Mouse (Mus musculus) B cell, adult 2 months (primary cell): ENCODE results near the gene Ar.

Source experiments
- DNase-seq, 2 experiments: peaks; one replicate each; pipeline ENCODE4 v3.0.0; 2022

Gene Ar

DNA sequence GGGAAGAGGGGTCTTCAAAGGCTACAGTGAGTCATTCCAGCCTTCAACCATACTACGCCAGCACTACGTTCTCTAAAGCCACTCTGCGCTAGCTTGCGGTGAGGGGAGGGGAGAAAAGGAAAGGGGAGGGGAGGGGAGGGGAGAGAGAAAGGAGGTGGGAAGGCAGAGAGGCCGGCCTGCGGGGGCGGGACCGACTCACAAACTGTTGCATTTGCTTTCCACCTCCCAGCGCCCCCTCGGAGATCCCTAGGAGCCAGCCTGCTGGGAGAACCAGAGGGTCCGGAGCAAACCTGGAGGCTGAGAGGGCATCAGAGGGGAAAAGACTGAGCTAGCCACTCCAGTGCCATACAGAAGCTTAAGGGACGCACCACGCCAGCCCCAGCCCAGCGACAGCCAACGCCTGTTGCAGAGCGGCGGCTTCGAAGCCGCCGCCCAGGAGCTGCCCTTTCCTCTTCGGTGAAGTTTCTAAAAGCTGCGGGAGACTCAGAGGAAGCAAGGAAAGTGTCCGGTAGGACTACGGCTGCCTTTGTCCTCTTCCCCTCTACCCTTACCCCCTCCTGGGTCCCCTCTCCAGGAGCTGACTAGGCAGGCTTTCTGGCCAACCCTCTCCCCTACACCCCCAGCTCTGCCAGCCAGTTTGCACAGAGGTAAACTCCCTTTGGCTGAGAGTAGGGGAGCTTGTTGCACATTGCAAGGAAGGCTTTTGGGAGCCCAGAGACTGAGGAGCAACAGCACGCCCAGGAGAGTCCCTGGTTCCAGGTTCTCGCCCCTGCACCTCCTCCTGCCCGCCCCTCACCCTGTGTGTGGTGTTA lies at the start of gene Ar:
Gene Ar (plus strand): TSS at position 239 of the 812 bp plus-strand sequence.
- no peak for DNase-seq

DNA sequence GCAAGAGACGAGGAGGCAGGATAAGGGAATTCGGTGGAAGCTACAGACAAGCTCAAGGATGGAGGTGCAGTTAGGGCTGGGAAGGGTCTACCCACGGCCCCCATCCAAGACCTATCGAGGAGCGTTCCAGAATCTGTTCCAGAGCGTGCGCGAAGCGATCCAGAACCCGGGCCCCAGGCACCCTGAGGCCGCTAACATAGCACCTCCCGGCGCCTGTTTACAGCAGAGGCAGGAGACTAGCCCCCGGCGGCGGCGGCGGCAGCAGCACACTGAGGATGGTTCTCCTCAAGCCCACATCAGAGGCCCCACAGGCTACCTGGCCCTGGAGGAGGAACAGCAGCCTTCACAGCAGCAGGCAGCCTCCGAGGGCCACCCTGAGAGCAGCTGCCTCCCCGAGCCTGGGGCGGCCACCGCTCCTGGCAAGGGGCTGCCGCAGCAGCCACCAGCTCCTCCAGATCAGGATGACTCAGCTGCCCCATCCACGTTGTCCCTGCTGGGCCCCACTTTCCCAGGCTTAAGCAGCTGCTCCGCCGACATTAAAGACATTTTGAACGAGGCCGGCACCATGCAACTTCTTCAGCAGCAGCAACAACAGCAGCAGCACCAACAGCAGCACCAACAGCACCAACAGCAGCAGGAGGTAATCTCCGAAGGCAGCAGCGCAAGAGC lies 1.3 kb downstream of the Ar start:
- no peak for DNase-seq

- no peak for DNase-seq
These were observed 2.0 kb downstream of the Ar start for GRCm38 (mm10) chrX:98150393-98151119.

DNA sequence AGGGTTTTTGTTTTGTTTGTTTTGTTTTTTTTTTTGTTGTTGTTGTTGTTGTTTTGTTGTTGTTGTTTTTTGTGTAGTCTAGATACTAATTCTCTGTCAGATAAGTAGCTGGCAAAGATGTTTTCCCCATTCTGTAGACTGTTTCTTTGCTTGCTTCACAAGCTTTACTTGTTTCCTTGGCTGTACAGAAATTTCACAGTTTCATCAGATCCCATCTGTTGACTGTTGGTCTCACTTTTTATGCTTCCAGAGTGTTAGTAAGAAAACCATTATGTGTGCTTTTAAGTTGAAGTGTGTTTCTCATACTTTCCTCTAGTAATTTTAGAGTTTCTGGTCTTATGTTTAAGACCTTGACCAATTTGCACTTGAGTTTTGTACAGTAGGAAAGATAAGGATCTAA lies 41.2 kb downstream of the Ar start:
- no peak for DNase-seq

DNA sequence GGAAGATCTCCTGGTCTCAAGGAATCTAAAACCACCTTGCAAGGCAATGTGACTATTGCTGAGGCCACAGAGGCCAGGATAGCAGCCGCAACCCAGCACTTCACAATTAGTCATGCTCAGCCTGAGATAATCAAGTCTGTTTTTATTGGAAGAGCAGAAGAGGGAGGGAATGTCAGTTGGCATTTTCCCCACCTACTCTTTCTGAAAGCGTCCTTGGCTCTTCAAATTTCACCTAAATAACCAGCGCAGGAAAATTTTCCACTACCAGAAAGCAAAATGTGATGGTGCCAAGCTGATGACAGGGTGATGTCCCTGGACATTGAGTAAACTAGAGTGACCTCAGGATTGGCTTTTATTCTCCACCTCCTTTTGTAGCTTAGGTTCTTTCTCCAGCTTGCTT lies 57.2 kb downstream of the Ar start:
- DNase-seq = no peak

GRCm38 (mm10) chrX:98207166-98207565 lies 58.6 kb downstream of the Ar start:
- DNase-seq = no peak

GRCm38 (mm10) chrX:98216103-98216502 lies 67.5 kb downstream of the Ar start:
- DNase-seq = no peak

DNA sequence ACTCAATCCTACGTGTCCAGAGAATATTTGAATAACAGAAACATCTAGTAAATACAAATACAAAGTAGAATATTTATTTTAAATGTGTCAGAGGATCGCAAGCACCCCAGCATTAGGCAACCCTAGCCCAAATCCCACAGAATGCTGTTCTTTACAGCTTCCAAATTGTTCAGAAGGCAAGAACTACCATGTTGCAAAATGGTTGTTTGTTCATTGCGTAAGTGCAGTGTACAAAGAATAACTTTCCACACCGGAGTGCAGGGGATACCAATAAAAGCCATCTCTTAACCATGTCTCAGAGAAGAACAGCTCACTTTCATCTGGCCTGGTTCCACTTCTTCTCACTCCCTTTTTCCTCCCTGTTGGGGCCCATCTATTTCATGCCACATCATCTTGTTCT lies 90.4 kb downstream of the Ar start:
- DNase-seq = no peak

GRCm38 (mm10) chrX:98245108-98245507 lies 96.5 kb downstream of the Ar start:
- DNase-seq = no peak

DNA sequence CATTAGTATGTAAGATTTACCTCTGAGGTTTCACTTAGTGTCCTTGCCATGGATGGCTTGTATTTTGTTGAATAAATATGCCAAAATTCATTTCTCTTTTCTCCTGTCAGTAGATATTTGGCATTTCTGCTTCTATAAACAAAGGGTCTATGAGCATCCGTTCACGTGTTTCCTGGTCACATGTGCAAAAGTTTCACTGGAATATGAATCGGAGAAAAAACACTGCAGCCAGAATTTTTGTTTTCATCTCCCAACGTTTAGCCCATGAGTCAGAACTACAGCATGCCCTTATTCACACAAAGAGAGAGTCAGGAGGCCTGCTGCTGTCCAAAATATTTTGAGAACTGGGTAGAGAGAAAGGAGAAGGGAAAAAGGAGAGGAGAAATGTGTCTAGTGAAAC lies 99.8 kb downstream of the Ar start:
- no peak for DNase-seq

GRCm38 (mm10) chrX:98259620-98260019 lies 111.1 kb downstream of the Ar start:
- DNase-seq = no peak

DNA sequence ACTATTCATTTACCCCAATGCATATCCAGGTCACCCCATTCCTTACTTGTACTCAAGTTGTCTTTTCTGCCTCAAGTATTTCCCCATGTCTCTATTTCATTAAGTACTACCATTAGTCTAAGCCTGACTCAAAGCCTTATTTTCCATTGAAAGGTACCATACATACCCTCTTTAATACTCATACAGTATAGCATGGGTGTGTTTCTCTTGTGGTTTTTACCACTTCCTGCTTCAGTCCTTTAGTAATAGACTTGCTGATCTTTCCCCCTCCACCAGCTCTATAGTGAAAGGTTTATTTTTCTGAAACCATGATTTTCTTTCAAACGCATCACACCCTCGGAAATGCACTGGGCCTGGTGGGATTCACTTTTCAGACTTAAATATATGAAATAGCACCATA lies 117.2 kb downstream of the Ar start:
- DNase-seq = no peak

GRCm38 (mm10) chrX:98271361-98271760 lies 122.8 kb downstream of the Ar start:
- DNase-seq = no peak

DNA sequence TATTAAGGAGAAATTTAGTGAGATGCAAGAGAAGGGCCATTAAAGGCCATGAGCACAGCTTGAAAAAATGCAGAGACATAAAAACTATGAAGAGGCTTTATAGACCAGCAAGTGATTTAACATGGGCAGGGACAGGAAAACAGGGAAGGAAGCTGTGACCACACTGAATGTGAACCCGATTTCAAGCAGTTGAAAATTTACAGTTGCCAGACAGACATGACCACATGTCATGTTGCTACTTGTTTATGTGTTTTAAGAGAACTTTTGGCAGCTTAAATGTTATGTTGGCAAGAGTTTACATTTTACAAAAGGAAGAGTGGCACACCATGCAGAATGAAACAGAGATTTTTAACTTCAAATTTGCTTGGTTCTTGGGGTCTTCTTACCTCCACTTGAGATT lies 143.2 kb downstream of the Ar start:
- no peak for DNase-seq

- DNase-seq = no peak
These were observed 152.1 kb downstream of the Ar start for GRCm38 (mm10) chrX:98300685-98301084.

GRCm38 (mm10) chrX:98301924-98302323 lies 153.4 kb downstream of the Ar start:
- DNase-seq = no peak

DNA sequence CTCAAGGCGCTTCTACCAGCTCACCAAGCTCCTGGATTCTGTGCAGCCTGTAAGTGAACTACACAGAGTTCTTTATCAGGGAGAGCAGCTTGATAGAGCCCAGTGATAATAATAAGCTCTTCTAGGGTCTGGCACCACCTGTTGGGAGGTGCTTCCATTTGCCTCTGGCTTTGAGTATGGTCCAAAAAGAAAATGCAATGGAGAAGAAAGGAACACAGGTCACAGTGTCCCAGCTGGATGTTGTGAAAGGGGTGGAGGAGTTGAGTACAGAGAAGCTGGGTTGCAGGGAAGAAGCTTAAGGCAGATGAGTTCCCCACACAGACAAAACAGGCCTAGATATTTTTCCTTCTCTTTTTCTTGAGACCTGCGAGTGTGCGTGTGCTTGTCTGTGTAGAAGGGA lies 167.4 kb downstream of the Ar start:
- no peak for DNase-seq

DNA sequence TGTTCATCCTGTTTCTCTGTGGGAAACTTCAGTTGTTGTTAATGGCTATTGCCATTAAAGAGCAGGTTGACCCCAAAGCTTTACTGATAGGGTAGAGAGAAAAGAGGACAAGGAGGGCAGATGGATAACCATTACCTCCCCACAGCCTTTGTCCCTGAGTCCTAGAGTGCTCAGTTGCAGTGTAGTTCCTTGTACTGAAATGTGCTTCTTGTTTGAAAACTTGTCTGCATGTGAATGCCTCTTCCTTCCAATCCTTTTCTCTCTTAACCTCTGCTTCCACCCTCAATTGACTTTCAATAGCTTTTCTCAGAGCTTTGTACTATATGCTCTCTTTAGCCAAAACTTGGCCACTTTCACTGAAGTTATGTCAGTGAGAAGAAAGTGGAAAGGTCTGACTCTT lies 168.9 kb downstream of the Ar start:
- no peak for DNase-seq

DNA sequence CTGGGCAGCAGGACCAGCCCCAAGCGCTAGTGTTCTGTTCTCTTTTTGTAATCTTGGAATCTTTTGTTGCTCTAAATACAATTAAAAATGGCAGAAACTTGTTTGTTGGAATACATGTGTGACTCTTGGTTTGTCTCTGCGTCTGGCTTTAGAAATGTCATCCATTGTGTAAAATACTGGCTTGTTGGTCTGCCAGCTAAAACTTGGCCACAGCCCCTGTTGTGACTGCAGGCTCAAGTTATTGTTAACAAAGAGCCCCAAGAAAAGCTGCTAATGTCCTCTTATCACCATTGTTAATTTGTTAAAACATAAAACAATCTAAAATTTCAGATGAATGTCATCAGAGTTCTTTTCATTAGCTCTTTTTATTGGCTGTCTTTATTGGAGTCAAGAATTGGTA lies 174.5 kb downstream of the Ar start:
- DNase-seq = no peak

DNA sequence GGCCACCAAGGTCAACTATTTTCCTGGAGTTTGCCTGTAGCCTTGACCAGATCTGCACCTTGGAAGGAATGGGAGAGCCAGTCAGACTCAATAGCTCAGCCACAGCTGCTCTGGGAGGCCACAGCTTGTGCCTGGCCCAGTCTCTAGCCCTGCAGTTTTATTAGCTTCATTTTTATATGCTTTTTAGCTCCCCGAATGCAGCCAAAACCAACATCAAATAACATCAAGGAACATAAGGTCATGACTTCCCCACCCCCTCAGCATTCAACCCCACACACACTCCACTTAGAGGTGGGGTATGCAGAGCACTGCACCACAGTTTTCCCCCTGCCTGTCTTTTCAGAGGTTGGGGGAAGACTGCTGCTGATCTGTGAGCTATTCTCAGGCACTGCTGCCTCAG lies 198.9 kb downstream of the Ar start:
- no peak for DNase-seq

GRCm38 (mm10) chrX:98348036-98348435 lies 199.5 kb downstream of the Ar start:
- DNase-seq = no peak
